Mouse (Mus musculus): ENCODE results near the gene Arhgap21.
"Not testable (repeated sequence)": the region's sequence is repeated elsewhere in the genome, so short reads cannot be mapped to it uniquely, and the experiment has no call there.

Arhgap21 gene

GRCm38 (mm10) chr2:20939367-20939766, 29.3 kb downstream of the Arhgap21 start:
- no peak for DNase-seq

GRCm38 (mm10) chr2:20936609-20937221, 32.0 kb downstream of the Arhgap21 start:
- no peak for DNase-seq

GRCm38 (mm10) chr2:20934406-20934805, 34.3 kb downstream of the Arhgap21 start:
- DNase-seq, result no peak

- DNase-seq, result no peak
These were observed 35.9 kb downstream of the Arhgap21 start for GRCm38 (mm10) chr2:20932748-20933313.

- DNase-seq, result not testable (repeated sequence)
These were observed 36.9 kb downstream of the Arhgap21 start for GRCm38 (mm10) chr2:20931761-20932160.

- no peak for DNase-seq
These were observed 40.2 kb downstream of the Arhgap21 start for GRCm38 (mm10) chr2:20928454-20928853.

- no peak for DNase-seq
These were observed 43.7 kb downstream of the Arhgap21 start for GRCm38 (mm10) chr2:20924938-20925337.

GRCm38 (mm10) chr2:20922366-20922765, 46.3 kb downstream of the Arhgap21 start:
- DNase-seq, result no peak

GRCm38 (mm10) chr2:20921558-20921957, 47.1 kb downstream of the Arhgap21 start:
- DNase-seq, result no peak

GRCm38 (mm10) chr2:20921021-20921420, 47.7 kb downstream of the Arhgap21 start:
- DNase-seq, result no peak

- DNase-seq, result no peak
These were observed 54.0 kb downstream of the Arhgap21 start for GRCm38 (mm10) chr2:20914531-20915320.

- DNase-seq, result no peak
These were observed 55.7 kb downstream of the Arhgap21 start for GRCm38 (mm10) chr2:20913019-20913415.

GRCm38 (mm10) chr2:20912348-20913018, 56.2 kb downstream of the Arhgap21 start:
- DNase-seq, result no peak

GRCm38 (mm10) chr2:20910446-20910845, 58.2 kb downstream of the Arhgap21 start:
- DNase-seq, result peak; percentile 73

- DNase-seq, result no peak
These were observed 59.3 kb downstream of the Arhgap21 start for GRCm38 (mm10) chr2:20909404-20909803.

- no peak for DNase-seq
These were observed 61.4 kb downstream of the Arhgap21 start for GRCm38 (mm10) chr2:20907291-20907690.

GRCm38 (mm10) chr2:20905411-20905810, 63.3 kb downstream of the Arhgap21 start:
- no peak for DNase-seq

GRCm38 (mm10) chr2:20902981-20903645, 65.6 kb downstream of the Arhgap21 start:
- peak; percentile 95 for DNase-seq

- DNase-seq, result no peak
These were observed 66.8 kb downstream of the Arhgap21 start for GRCm38 (mm10) chr2:20901916-20902315.

GRCm38 (mm10) chr2:20899301-20899700, 69.4 kb downstream of the Arhgap21 start:
- DNase-seq, result no peak

- DNase-seq, result peak; percentile 84
These were observed 70.0 kb downstream of the Arhgap21 start for GRCm38 (mm10) chr2:20898684-20899083.

GRCm38 (mm10) chr2:20896446-20896845, 72.2 kb downstream of the Arhgap21 start:
- DNase-seq, result no peak

Measured in cerebellum, adult 11-12 months (tissue).